In genomic region chr4:129855051-129855970, GRCm38 (mm10) we compare ENCODE assay signal across 12 mouse cellular contexts. TPM values are rescaled to one million over a fixed set of nuclear protein-coding genes. Genes with fewer than 3 reads are reported as not detected.
A peak's percentile ranks its signal among the peaks of the same experiment; 100 is the strongest.
DNase-seq lines count a peak whose midpoint lies in the region; ATAC-seq and TF ChIP-seq lines count a peak whose summit lies in the region.
"Had no signal": no experiment of that assay in that cellular context is flagged by ENCODE, and none has a peak within 500 bp of the region (broad histone marks: within the 10 kb centered on the region; RNA-seq: fewer than 3 reads in every experiment).

No protein-coding gene starts in this region.

- no peak overlapping the region for H3K9ac ChIP-seq in midbrain, embryonic 11.5 days (ENCODE audit: low read length)
- 0 out of 2 replicates have a peak overlapping the region, but pooled peaks have one; percentile 2 for H3K9ac ChIP-seq in liver, embryonic 11.5 days (ENCODE audit: low read depth, low read length)
- H3K9ac ChIP-seq: neural tube, embryonic 13.5 days had no signal

- intact Hi-C loops in left cerebral cortex, postnatal 4 days (cut with DNase I) = no loop called here

- no peaks in the 10 kb centered on the region for H3K4me1 ChIP-seq in midbrain, embryonic 11.5 days (ENCODE audit: control insufficient read depth, insufficient read depth, low read length)
- H3K4me1 ChIP-seq in midbrain, embryonic 10.5 days = no peaks in the 10 kb centered on the region
- peaks cover 19% of the 10 kb centered on the region for H3K4me1 ChIP-seq in liver, embryonic 11.5 days (replicated peaks; ENCODE audit: control insufficient read depth, insufficient read depth, low read length)
- H3K4me1 ChIP-seq in small intestine, adult 2 months (ENCODE audit: control insufficient read depth, insufficient read depth, insufficient read length, low read length) = peaks cover 13% of the 10 kb centered on the region; the same call in 1 of the 2 replicates

- no peak for ATAC-seq in midbrain, embryonic 11.5 days (ENCODE audit: low FRiP score)
- ATAC-seq in granulocyte monocyte progenitor cell, adult 5-6 weeks (replicated peaks; ENCODE audit: poor library complexity, severe bottlenecking) = peak; percentile 38
- peak; percentile 86 for ATAC-seq in liver, embryonic 11.5 days (replicated peaks; ENCODE audit: low FRiP score)
- ATAC-seq: activated CD4-positive, CD25-positive, alpha-beta regulatory T cell, adult 4 months had no signal

- peaks cover 3% of the 10 kb centered on the region; the same call in 1 of the 2 replicates for H3K36me3 ChIP-seq in midbrain, embryonic 11.5 days (ENCODE audit: control insufficient read depth, insufficient read depth, low read length)
- peaks cover 26% of the 10 kb centered on the region for H3K36me3 ChIP-seq in midbrain, embryonic 10.5 days
- H3K36me3 ChIP-seq in liver, embryonic 11.5 days (ENCODE audit: control insufficient read depth, insufficient read depth, low read length) = no peaks in the 10 kb centered on the region
- peaks cover 7% of the 10 kb centered on the region for H3K36me3 ChIP-seq in small intestine, adult 2 months (ENCODE audit: control insufficient read depth, insufficient read depth, low read length)

- peak; percentile 84 for DNase-seq in midbrain, embryonic 11.5 days (ENCODE audit: low spot score, missing footprints)
- DNase-seq in midbrain, embryonic 10.5 days (ENCODE audit: low spot score) = no peak
- DNase-seq in liver, embryonic 11.5 days (ENCODE audit: low spot score) = no peak
- DNase-seq in embryo, embryonic 9.5 days (ENCODE audit: extremely low spot score) = no peak
- DNase-seq in retina, embryonic 14.5 days (ENCODE audit: low spot score) = no peak
- DNase-seq in left cerebral cortex, postnatal 4 days = no peak
- DNase-seq: layer of hippocampus, postnatal 36 days; thymus, postnatal 14 days had no signal

- no peak for TF ChIP-seq CTCF in small intestine, adult 2 months (IDR thresholded peaks at IDR 0.05; ENCODE audit: extremely low read depth, insufficient read length, insufficient replicate concordance, low read depth, low read length)

- no peak overlapping the region for H3K27ac ChIP-seq in midbrain, embryonic 11.5 days (ENCODE audit: low read depth, low read length)
- no peak overlapping the region for H3K27ac ChIP-seq in midbrain, embryonic 10.5 days (replicated peaks)
- H3K27ac ChIP-seq in liver, embryonic 11.5 days (ENCODE audit: low read depth, low read length) = 0 out of 2 replicates have a peak overlapping the region, but pooled peaks have one; percentile 4
- H3K27ac ChIP-seq in small intestine, adult 2 months (ENCODE audit: insufficient read depth, low read depth, low read length) = peak overlapping the region; percentile 39
- H3K27ac ChIP-seq: neural tube, embryonic 13.5 days had no signal

- H3K4me2 ChIP-seq in midbrain, embryonic 11.5 days = no peak overlapping the region
- H3K4me2 ChIP-seq in liver, embryonic 11.5 days = peak overlapping the region; percentile 24; the same call in 1 of the 2 replicates
- H3K4me2 ChIP-seq: neural tube, embryonic 13.5 days had no signal

- H3K4me3 ChIP-seq in midbrain, embryonic 11.5 days (ENCODE audit: low read depth, low read length) = no peak overlapping the region
- no peak overlapping the region for H3K4me3 ChIP-seq in midbrain, embryonic 10.5 days
- no peak overlapping the region for H3K4me3 ChIP-seq in liver, embryonic 11.5 days (ENCODE audit: low read depth, low read length)
- no peak overlapping the region for H3K4me3 ChIP-seq in small intestine, adult 2 months (ENCODE audit: low read depth, low read length)
- H3K4me3 ChIP-seq: neural tube, embryonic 13.5 days had no signal

- H3K27me3 ChIP-seq in midbrain, embryonic 11.5 days (ENCODE audit: control insufficient read depth, insufficient read depth, low read length) = no peaks in the 10 kb centered on the region
- no peaks in the 10 kb centered on the region for H3K27me3 ChIP-seq in midbrain, embryonic 10.5 days (ENCODE audit: low read depth, poor library complexity, severe bottlenecking)
- H3K27me3 ChIP-seq in liver, embryonic 11.5 days (replicated peaks; ENCODE audit: control insufficient read depth, insufficient read depth, low read length) = no peaks in the 10 kb centered on the region
- H3K27me3 ChIP-seq in small intestine, adult 2 months (ENCODE audit: control insufficient read depth, insufficient read depth, low read length) = no peaks in the 10 kb centered on the region
- H3K27me3 ChIP-seq: neural tube, embryonic 13.5 days had no signal

- no peak for TF ChIP-seq POLR2A in small intestine, adult 2 months (IDR thresholded peaks at IDR 0.05; ENCODE audit: low read depth, low read length)

- H3K9me3 ChIP-seq in midbrain, embryonic 11.5 days (ENCODE audit: control insufficient read depth, low read length) = no peaks in the 10 kb centered on the region
- no peaks in the 10 kb centered on the region for H3K9me3 ChIP-seq in midbrain, embryonic 10.5 days (replicated peaks)
- no peaks in the 10 kb centered on the region for H3K9me3 ChIP-seq in liver, embryonic 11.5 days (ENCODE audit: control insufficient read depth, low read length)
- H3K9me3 ChIP-seq: neural tube, embryonic 13.5 days had no signal

- WGBS in midbrain, embryonic 11.5 days = 84% methylated on average over 16 of the region's 16 CpGs
- 85% methylated on average over 16 of the region's 16 CpGs for WGBS in midbrain, embryonic 10.5 days
- WGBS in liver, embryonic 11.5 days = 51% methylated on average over 16 of the region's 16 CpGs
- 45% methylated on average over 16 of the region's 16 CpGs for WGBS in small intestine, adult 2 months

RNA-seq across cellular contexts. Expression of gene Ptp4a2, which starts 44.3 kb away (rescaled TPM):
- 368 TPM in 2 replicates for polyA plus RNA-seq in midbrain, embryonic 11.5 days (2014; fragmentation: Nextera tagmentation; extraction: Ambion mirVana)
- polyA plus RNA-seq in midbrain, embryonic 10.5 days (2016; fragmentation: Nextera tagmentation; extraction: Ambion mirVana) = 307 and 309 TPM in 2 replicates
- 277 and 304 TPM in 2 replicates for total RNA-seq in granulocyte monocyte progenitor cell, adult 5-6 weeks (2014; fragmentation: Nextera tagmentation)
- total RNA-seq in granulocyte monocyte progenitor cell, adult 5-6 weeks (2017) = 345 and 391 TPM in 2 replicates
- polyA plus RNA-seq in liver, embryonic 11.5 days (2014; fragmentation: Nextera tagmentation; extraction: Ambion mirVana) = 279 and 298 TPM in 2 replicates
- 8.9 and 21.1 TPM in 2 replicates for polyA plus RNA-seq in small intestine, adult 2 months (2012; rRNA removed)
- 100 to 1,000 TPM; 133 to 141 TPM for total RNA-seq in left cerebral cortex, postnatal 4 days (2021)

Comparison
In these comparisons a context has a peak if more than half of its experiments do, and no peak if none do; other contexts are left out.
1. H3K27ac ChIP-seq: peak in liver, embryonic 11.5 days (single experiment) and small intestine, adult 2 months (single experiment); none in midbrain, embryonic 11.5 days (single experiment) and midbrain, embryonic 10.5 days (single experiment).
2. RNA of gene Ptp4a2, which starts 44.3 kb away (polyA plus RNA-seq): 368 TPM in midbrain, embryonic 11.5 days, 307 to 309 TPM in midbrain, embryonic 10.5 days and 279 to 298 TPM in liver, embryonic 11.5 days; 8.9 to 21.1 TPM in small intestine, adult 2 months; every median in the first group is over 10 times any median in the second.